In the genomic region with DNA sequence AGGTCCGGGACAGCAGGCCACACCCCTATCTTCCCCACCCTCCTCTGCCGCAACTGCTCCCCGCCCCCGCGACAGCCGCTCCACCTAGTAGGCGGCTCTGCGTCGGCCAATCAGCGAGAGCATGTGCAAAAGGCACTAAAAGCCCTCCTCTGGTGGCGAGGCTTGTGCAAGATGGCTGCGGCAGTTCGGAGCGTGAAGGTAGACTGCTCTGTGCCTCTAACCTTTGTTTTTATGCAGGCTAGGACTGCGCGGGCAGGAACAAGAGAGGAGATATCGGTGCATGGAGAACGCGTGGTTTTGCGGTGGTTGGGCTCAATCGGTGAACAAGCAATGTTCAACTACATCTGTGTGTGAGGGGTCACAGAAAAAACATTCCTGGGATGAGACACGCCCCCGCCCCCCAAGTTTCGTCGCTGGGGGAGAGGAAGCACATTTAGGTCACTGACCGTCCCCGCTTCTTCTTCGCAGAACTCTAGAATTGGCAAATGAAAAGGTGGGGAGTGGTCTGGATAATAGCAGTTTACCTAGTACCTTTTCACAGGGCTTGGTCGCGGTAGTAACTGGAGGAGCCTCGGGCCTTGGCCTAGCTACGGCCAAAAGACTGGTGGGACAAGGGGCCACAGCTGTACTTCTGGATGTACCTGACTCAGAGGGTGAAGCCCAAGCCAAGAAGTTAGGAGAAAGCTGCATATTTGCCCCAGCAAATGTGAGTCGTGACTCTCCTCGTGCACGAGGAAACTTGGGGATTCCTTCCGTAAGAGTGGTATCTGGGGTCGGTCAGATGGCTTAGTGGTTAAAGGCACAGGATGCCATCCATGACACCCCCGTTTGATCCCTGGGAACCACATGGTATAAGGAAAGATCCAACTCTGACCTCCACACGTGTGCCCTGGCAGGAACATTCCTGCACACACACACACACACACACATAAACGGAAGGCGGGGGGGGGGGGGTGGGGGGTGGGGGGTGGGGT, we compare ENCODE assay signal across 8 mouse cellular contexts. TPM values are rescaled to one million over a fixed set of nuclear protein-coding genes. Genes with fewer than 3 reads are reported as not detected.
DNase-seq lines count a peak whose midpoint lies in the region; ATAC-seq and TF ChIP-seq lines count a peak whose summit lies in the region.

A gene (plus strand): TSS at position 109 of the 974 bp plus-strand sequence.

- H3K4me2 ChIP-seq in heart, embryonic 14.5 days (ENCODE audit: low read length): peak within 1 kb of the TSS; percentile 71
- H3K4me2 ChIP-seq in liver, embryonic 14.5 days (ENCODE audit: low read depth): peak within 1 kb of the TSS; percentile 83
- peak within 1 kb of the TSS; percentile 58 for H3K4me2 ChIP-seq in neural tube, embryonic 11.5 days (ENCODE audit: low read depth)
- peak within 1 kb of the TSS; percentile 68 for H3K4me2 ChIP-seq in stomach, postnatal 0 days (replicated peaks; ENCODE audit: low read depth)

- peak; percentile 86 for DNase-seq in CD4-positive, CD25-positive, alpha-beta regulatory T cell, adult 2 months (ENCODE audit: low read depth, low spot score)
- DNase-seq in fibroblast of lung, adult 2 months (ENCODE audit: low read depth): peak; percentile 51
- peak; percentile 90 to 96 for DNase-seq in kidney, postnatal 25 days
- peak; percentile 72 to 75 (median 73) for DNase-seq in liver, embryonic 14.5 days (ENCODE audit: low read depth in 3 of 3, low spot score in 3 of 3)
- DNase-seq in neural tube, embryonic 11.5 days (ENCODE audit: low spot score): peak; percentile 81
- DNase-seq in stomach, postnatal 0 days (ENCODE audit: low spot score): peak; percentile 88

- H3K4me1 ChIP-seq in brown adipose tissue, adult 24 weeks (ENCODE audit: control insufficient read depth, insufficient read depth, insufficient read length, low read length): no peaks in the 10 kb centered on the region
- H3K4me1 ChIP-seq in heart, embryonic 14.5 days (ENCODE audit: control insufficient read depth in 2 of 2, insufficient read depth in 2 of 2, low read length in 2 of 2): no peaks in the 10 kb centered on the region
- no peaks in the 10 kb centered on the region; a peak in 1 of 4 replicates for H3K4me1 ChIP-seq in liver, embryonic 14.5 days (replicated peaks; ENCODE audit: control insufficient read depth in 2 of 2, insufficient read depth in 2 of 2, low read length in 1 of 2)
- H3K4me1 ChIP-seq in neural tube, embryonic 11.5 days (ENCODE audit: control insufficient read depth, insufficient read depth, low read length): no peaks in the 10 kb centered on the region
- H3K4me1 ChIP-seq in stomach, postnatal 0 days (replicated peaks; ENCODE audit: control insufficient read depth, insufficient read depth): no peaks in the 10 kb centered on the region

- peak within 1 kb of the TSS; percentile 70 for H3K27ac ChIP-seq in brown adipose tissue, adult 24 weeks (replicated peaks; ENCODE audit: low read depth, low read length)
- peak within 1 kb of the TSS; percentile 64 to 75 for H3K27ac ChIP-seq in heart, embryonic 14.5 days (replicated peaks in 1 of 2; ENCODE audit: control insufficient read depth in 1 of 2, insufficient read depth in 1 of 2, low read depth in 2 of 2, low read length in 2 of 2)
- H3K27ac ChIP-seq in liver, embryonic 14.5 days: 0 out of 2 replicates have a peak within 1 kb of the TSS, but pooled peaks have one; percentile 10
- H3K27ac ChIP-seq in neural tube, embryonic 11.5 days (ENCODE audit: low read depth, low read length): no peak within 1 kb of the TSS
- peak within 1 kb of the TSS; percentile 70 for H3K27ac ChIP-seq in stomach, postnatal 0 days (replicated peaks)

- no peak for TF ChIP-seq EP300 in liver, embryonic 14.5 days (IDR thresholded peaks at IDR 0.05; ENCODE audit: low read depth)
- no peak for TF ChIP-seq EP300 in stomach, postnatal 0 days (optimal IDR thresholded peaks at IDR 0.05)

- peaks cover 20% of the 10 kb centered on the region for H3K36me3 ChIP-seq in heart, embryonic 14.5 days (ENCODE audit: control insufficient read depth, insufficient read depth, low read length)
- H3K36me3 ChIP-seq in liver, embryonic 14.5 days (replicated peaks; ENCODE audit: control insufficient read depth, insufficient read depth, low read depth): no peaks in the 10 kb centered on the region
- H3K36me3 ChIP-seq in neural tube, embryonic 11.5 days (ENCODE audit: control insufficient read depth, insufficient read depth, low read length): no peaks in the 10 kb centered on the region
- H3K36me3 ChIP-seq in stomach, postnatal 0 days (ENCODE audit: control insufficient read depth, insufficient read depth, low read length): no peaks in the 10 kb centered on the region

- peak within 1 kb of the TSS; percentile 63 for H3K4me3 ChIP-seq in brown adipose tissue, adult 24 weeks (ENCODE audit: insufficient read depth, low read depth, low read length)
- H3K4me3 ChIP-seq in heart, embryonic 14.5 days (ENCODE audit: control insufficient read depth in 1 of 2, insufficient read depth in 1 of 2, low read depth in 1 of 2, low read length in 2 of 2): peak within 1 kb of the TSS; percentile 53 to 80
- H3K4me3 ChIP-seq in liver, embryonic 14.5 days (ENCODE audit: insufficient read depth in 1 of 2, low read depth in 2 of 2, low read length in 2 of 2): peak within 1 kb of the TSS; percentile 60 to 96
- peak within 1 kb of the TSS; percentile 44 for H3K4me3 ChIP-seq in neural tube, embryonic 11.5 days (ENCODE audit: low read depth, low read length)
- H3K4me3 ChIP-seq in stomach, postnatal 0 days (ENCODE audit: low read depth, low read length): peak within 1 kb of the TSS; percentile 44

- H3K9me3 ChIP-seq in heart, embryonic 14.5 days (ENCODE audit: control insufficient read depth, low read length): no peaks in the 10 kb centered on the region
- H3K9me3 ChIP-seq in liver, embryonic 14.5 days (ENCODE audit: control insufficient read depth, low read length): no peaks in the 10 kb centered on the region
- H3K9me3 ChIP-seq in neural tube, embryonic 11.5 days (ENCODE audit: control insufficient read depth, low read length): no peaks in the 10 kb centered on the region
- H3K9me3 ChIP-seq in stomach, postnatal 0 days (ENCODE audit: control insufficient read depth, low read length): no peaks in the 10 kb centered on the region

- H3K27me3 ChIP-seq in heart, embryonic 14.5 days (ENCODE audit: control insufficient read depth, insufficient read depth, low read length): no peaks in the 10 kb centered on the region; the same call in 1 of the 2 replicates
- no peaks in the 10 kb centered on the region for H3K27me3 ChIP-seq in liver, embryonic 14.5 days (ENCODE audit: control insufficient read depth, insufficient read depth, low read length)
- peaks cover 7% of the 10 kb centered on the region; the same call in 1 of the 2 replicates for H3K27me3 ChIP-seq in neural tube, embryonic 11.5 days (ENCODE audit: control insufficient read depth, insufficient read depth, low read length)
- no peaks in the 10 kb centered on the region for H3K27me3 ChIP-seq in stomach, postnatal 0 days (ENCODE audit: control insufficient read depth, insufficient read depth, low read length)

- ATAC-seq in heart, embryonic 14.5 days (ENCODE audit: insufficient number of reproducible peaks, insufficient read depth, low FRiP score, low read depth): peak; percentile 93
- ATAC-seq in liver, embryonic 14.5 days (ENCODE audit: insufficient read depth): peak; percentile 99
- peak; percentile 97 for ATAC-seq in neural tube, embryonic 11.5 days (ENCODE audit: insufficient read depth, low FRiP score, low TSS enrichment)
- ATAC-seq in stomach, postnatal 0 days (ENCODE audit: low FRiP score, low TSS enrichment): peak; percentile 97

- H3K9ac ChIP-seq in heart, embryonic 14.5 days (ENCODE audit: low read length): peak within 1 kb of the TSS; percentile 72
- H3K9ac ChIP-seq in liver, embryonic 14.5 days (replicated peaks): peak within 1 kb of the TSS; percentile 59
- peak within 1 kb of the TSS; percentile 54 for H3K9ac ChIP-seq in neural tube, embryonic 11.5 days (ENCODE audit: low read length)
- H3K9ac ChIP-seq in stomach, postnatal 0 days (ENCODE audit: low read length): peak within 1 kb of the TSS; percentile 53

- 19% methylated on average over 38 of the region's 41 CpGs for WGBS in heart, embryonic 14.5 days
- 12% methylated on average over 39 of the region's 41 CpGs for WGBS in liver, embryonic 14.5 days (ENCODE audit: insufficient replicate concordance)
- WGBS in neural tube, embryonic 11.5 days: 20% methylated on average over 40 of the region's 41 CpGs
- 16% methylated on average over 38 of the region's 41 CpGs for WGBS in stomach, postnatal 0 days

- peak; percentile 54 for TF ChIP-seq CTCF in liver, embryonic 14.5 days (IDR thresholded peaks at IDR 0.05; ENCODE audit: low read depth)
- TF ChIP-seq CTCF in stomach, postnatal 0 days (IDR thresholded peaks at IDR 0.05; ENCODE audit: low read depth): peak; percentile 50

RNA-seq across cellular contexts. Expression of the gene that starts here (rescaled TPM):
- polyA plus RNA-seq in brown adipose tissue, adult 24 weeks (2012; ENCODE audit: insufficient read depth, insufficient read length, missing spikeins): 221 and 367 TPM in 2 replicates
- polyA plus RNA-seq in heart, embryonic 14.5 days (2014; fragmentation: Nextera tagmentation; extraction: Ambion mirVana): 213 and 226 TPM in 2 replicates
- 33.4 and 34.9 TPM in 2 replicates for polyA plus RNA-seq in liver, embryonic 14.5 days (2012; rRNA removed)
- polyA plus RNA-seq in liver, embryonic 14.5 days (2014; fragmentation: Nextera tagmentation; extraction: Ambion mirVana): 98.4 and 102 TPM in 2 replicates
- 169 and 184 TPM in 2 replicates for polyA plus RNA-seq in neural tube, embryonic 11.5 days (2014; fragmentation: Nextera tagmentation; extraction: Ambion mirVana)
- polyA plus RNA-seq in stomach, postnatal 0 days (2015; fragmentation: Nextera tagmentation; extraction: Ambion mirVana): 136 and 151 TPM in 2 replicates
